Comparison of ENCODE assay signal across 9 mouse cellular contexts in the genomic region with DNA sequence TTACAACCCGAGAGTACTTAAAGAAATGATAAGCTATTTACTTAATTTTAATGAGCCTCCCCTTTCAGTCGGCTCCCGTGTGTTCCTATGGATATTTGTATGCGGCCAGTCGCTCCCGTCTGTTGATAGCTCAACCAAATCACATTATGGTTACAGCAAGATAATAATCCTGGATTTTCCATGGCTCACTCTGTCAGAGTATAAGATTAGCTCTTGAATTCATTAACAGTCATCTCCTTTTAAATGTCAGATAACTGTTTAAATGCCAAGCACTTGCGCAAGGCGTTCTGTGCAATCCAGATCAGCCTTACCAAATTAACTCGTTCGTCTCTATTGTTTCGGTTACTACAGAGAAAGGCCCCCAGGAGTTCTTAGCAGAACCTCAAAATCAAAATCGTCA.
A peak's percentile ranks its signal among the peaks of the same experiment; 100 is the strongest.
DNase-seq lines count a peak whose midpoint lies in the region; ATAC-seq and TF ChIP-seq lines count a peak whose summit lies in the region.
"Had no signal": no experiment of that assay in that cellular context is flagged by ENCODE, and none has a peak within 500 bp of the region (broad histone marks: within the 10 kb centered on the region; RNA-seq: fewer than 3 reads in every experiment).

No protein-coding gene starts in this region.

- peaks cover 22% of the 10 kb centered on the region for H3K4me1 ChIP-seq in forebrain, embryonic 13.5 days
- peaks cover 20% of the 10 kb centered on the region for H3K4me1 ChIP-seq in limb, embryonic 15.5 days

- no peaks in the 10 kb centered on the region for H3K36me3 ChIP-seq in forebrain, embryonic 13.5 days (ENCODE audit: poor library complexity, severe bottlenecking)
- no peaks in the 10 kb centered on the region for H3K36me3 ChIP-seq in limb, embryonic 15.5 days

- H3K4me3 ChIP-seq in layer of hippocampus, adult 2 months, result peak overlapping the region; percentile 4; the same call in 1 of the 2 replicates
- peak overlapping the region; percentile 20 for H3K4me3 ChIP-seq in forebrain, embryonic 13.5 days
- H3K4me3 ChIP-seq in limb, embryonic 15.5 days, result no peak overlapping the region
- no peak overlapping the region for H3K4me3 ChIP-seq in left cerebral cortex, adult 2 months

- peak overlapping the region; percentile 48 for H3K4me2 ChIP-seq in forebrain, embryonic 13.5 days
- H3K4me2 ChIP-seq in limb, embryonic 15.5 days, result peak overlapping the region; percentile 31; the same call in 1 of the 2 replicates

- no peak for TF ChIP-seq CTCF in layer of hippocampus, adult 2 months (conservative IDR thresholded peaks at IDR 0.05)
- no peak for TF ChIP-seq CTCF in left cerebral cortex, adult 2 months (IDR thresholded peaks at IDR 0.05)

- intact Hi-C loops in left cerebral cortex, adult 2 months (cut with DNase I), result no loop called here

- H3K27ac ChIP-seq in layer of hippocampus, adult 2 months, result peak overlapping the region; percentile 70
- H3K27ac ChIP-seq in forebrain, embryonic 13.5 days, result no peak overlapping the region
- H3K27ac ChIP-seq in limb, embryonic 15.5 days, result no peak overlapping the region
- H3K27ac ChIP-seq in left cerebral cortex, adult 2 months, result no peak overlapping the region

- peaks cover 22% of the 10 kb centered on the region for H3K27me3 ChIP-seq in forebrain, embryonic 13.5 days
- H3K27me3 ChIP-seq in limb, embryonic 15.5 days, result peaks cover 20% of the 10 kb centered on the region

- DNase-seq in layer of hippocampus, adult 2 months (ENCODE audit: low spot score in 2 of 2), result peak in 1 of 2 experiments; percentile 51
- DNase-seq in layer of hippocampus, adult 11-12 months (ENCODE audit: low spot score), result no peak
- peak; percentile 16 for DNase-seq in retina, embryonic 14.5 days (ENCODE audit: low spot score)
- no peak for DNase-seq in left cerebral cortex, adult 9 months (ENCODE audit: low spot score in 2 of 2)
- no peak for DNase-seq in kidney, postnatal 10 days
- DNase-seq in left cerebral cortex, adult 2 months (ENCODE audit: extremely low spot score in 1 of 2, low spot score in 2 of 2), result no peak
- DNase-seq: cerebellum, adult 2 months had no signal

- peak; percentile 64 for ATAC-seq in forebrain, embryonic 13.5 days
- no peak for ATAC-seq in limb, embryonic 15.5 days (ENCODE audit: insufficient number of reproducible peaks, low FRiP score, low TSS enrichment, low read depth)

- no peaks in the 10 kb centered on the region for H3K9me3 ChIP-seq in forebrain, embryonic 13.5 days (replicated peaks)
- H3K9me3 ChIP-seq in limb, embryonic 15.5 days, result no peaks in the 10 kb centered on the region

- 0 out of 2 replicates have a peak overlapping the region, but pooled peaks have one; percentile 8 for H3K9ac ChIP-seq in forebrain, embryonic 13.5 days
- H3K9ac ChIP-seq in limb, embryonic 15.5 days, result no peak overlapping the region

- 6% methylated on average over 12 of the region's 12 CpGs for WGBS in forebrain, embryonic 13.5 days
- 28% methylated on average over 12 of the region's 12 CpGs for WGBS in limb, embryonic 15.5 days

Comparison
In these comparisons a context has a peak if more than half of its experiments do, and no peak if none do; other contexts are left out.
1. H3K4me3 ChIP-seq: peak in layer of hippocampus, adult 2 months (single experiment) and forebrain, embryonic 13.5 days (single experiment); none in limb, embryonic 15.5 days (single experiment) and left cerebral cortex, adult 2 months (single experiment).